Mouse (Mus musculus) midbrain, embryonic 15.5 days (tissue): ENCODE measurements around the gene Oxld1. TPM values are rescaled to one million over a fixed set of nuclear protein-coding genes. Genes with fewer than 3 reads are reported as not detected.

Experiments
- ATAC-seq: fragments of 200-750 bp; cut with Nextera tagmentation; replicated peaks from 2 replicates; pipeline ENCODE4 v1.8.0; 2017; ENCODE audit warnings: moderate TSS enrichment
- H3K27ac ChIP-seq: fragments of 300-500 bp; sonication (generic); 2 replicates; pipeline ENCODE4 v1.5.1; 2015; ENCODE audit warnings: mild to moderate bottlenecking, inconsistent platforms
- H3K27me3 ChIP-seq: fragments of 300-500 bp; sonication (generic); replicated peaks from 2 replicates; pipeline ENCODE4 v1.6.1; 2015; ENCODE audit warnings: inconsistent platforms
- H3K36me3 ChIP-seq: fragments of 300-500 bp; sonication (generic); replicated peaks from 2 replicates; pipeline ENCODE4 v1.6.1; 2015; ENCODE audit warnings: inconsistent platforms
- H3K4me1 ChIP-seq: fragments of 300-500 bp; sonication (generic); 2 replicates; pipeline ENCODE4 v1.6.1; 2015; ENCODE audit warnings: inconsistent platforms
- H3K4me2 ChIP-seq: fragments of 300-500 bp; sonication (generic); 2 replicates; pipeline ENCODE4 v1.6.1; 2015; ENCODE audit warnings: inconsistent platforms, mild to moderate bottlenecking, moderate library complexity
- H3K4me3 ChIP-seq: fragments of 300-500 bp; sonication (generic); 2 replicates; pipeline ENCODE4 v1.5.1; 2015; ENCODE audit warnings: mild to moderate bottlenecking, inconsistent platforms
- H3K9ac ChIP-seq: fragments of 300-500 bp; sonication (generic); 2 replicates; pipeline ENCODE4 v1.6.1; 2015; ENCODE audit warnings: mild to moderate bottlenecking, inconsistent platforms
- H3K9me3 ChIP-seq: fragments of 300-500 bp; sonication (generic); 2 replicates; pipeline ENCODE4 v1.6.1; 2016; ENCODE audit warnings: inconsistent platforms
- WGBS: fragments of 180-500 bp; shearing (Covaris S2); methylation state at CpG from one replicate; pipeline ENCODE4 v1.1.7; 2015; ENCODE audit warnings: mixed read lengths; 5-methylcytosine and 5-hydroxymethylcytosine counted together
- polyA plus RNA-seq: library from polyadenylated mRNA; unstranded; fragments of >200 nt; fragmentation: Nextera tagmentation; extraction: Ambion mirVana; gene quantifications from 2 replicates; pipeline ENCODE4 v1.2.1, GENCODE M21; 2015

Oxld1 gene
- polyA plus RNA-seq, 1 experiment from 2014 or later = 11.4 TPM

DNA sequence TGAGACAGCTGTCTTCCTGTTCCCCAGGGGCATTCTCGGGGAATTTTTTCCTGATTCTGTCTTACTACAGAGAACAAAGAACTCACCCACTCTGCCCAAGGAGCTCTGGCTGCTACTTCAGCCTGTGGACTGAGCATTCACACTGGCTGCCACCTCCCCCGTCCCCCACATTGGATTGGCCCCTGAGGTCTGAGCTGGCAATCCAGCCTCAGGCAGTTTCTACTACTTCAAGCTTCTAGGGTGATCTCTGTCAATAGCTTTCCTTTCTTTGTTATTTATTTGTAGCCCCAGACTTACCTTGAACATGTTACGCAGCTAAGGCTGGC lies 35.0 kb upstream of the Oxld1 start:
- Histone ChIP-seq H3K36me3 (peaks cover 20% of the 10 kb centered on the region), H3K27me3 (no peaks in the 10 kb centered on the region), H3K4me2 (peak overlapping the region; percentile 89), H3K27ac (peak overlapping the region; percentile 70), H3K4me3 (peak overlapping the region; percentile 79), H3K9me3 (no peaks in the 10 kb centered on the region), H3K9ac (peak overlapping the region; percentile 67; the same call in 1 of the 2 replicates), H3K4me1 (peaks cover 38% of the 10 kb centered on the region)
- no peak for ATAC-seq
- WGBS = 19% methylated on average over 3 of the region's 3 CpGs

GRCm38 (mm10) chr11:120492024-120492877 lies 34.4 kb upstream of the Oxld1 start:
- Histone ChIP-seq H3K9me3 (no peaks in the 10 kb centered on the region), H3K9ac (peak overlapping the region; percentile 67), H3K4me1 (peaks cover 38% of the 10 kb centered on the region), H3K4me2 (peak overlapping the region; percentile 89), H3K27me3 (no peaks in the 10 kb centered on the region), H3K36me3 (peaks cover 23% of the 10 kb centered on the region), H3K27ac (peak overlapping the region; percentile 70), H3K4me3 (peak overlapping the region; percentile 79)
- under 1% methylated on average over 48 of the region's 48 CpGs for WGBS
- ATAC-seq = peak; percentile 22

DNA sequence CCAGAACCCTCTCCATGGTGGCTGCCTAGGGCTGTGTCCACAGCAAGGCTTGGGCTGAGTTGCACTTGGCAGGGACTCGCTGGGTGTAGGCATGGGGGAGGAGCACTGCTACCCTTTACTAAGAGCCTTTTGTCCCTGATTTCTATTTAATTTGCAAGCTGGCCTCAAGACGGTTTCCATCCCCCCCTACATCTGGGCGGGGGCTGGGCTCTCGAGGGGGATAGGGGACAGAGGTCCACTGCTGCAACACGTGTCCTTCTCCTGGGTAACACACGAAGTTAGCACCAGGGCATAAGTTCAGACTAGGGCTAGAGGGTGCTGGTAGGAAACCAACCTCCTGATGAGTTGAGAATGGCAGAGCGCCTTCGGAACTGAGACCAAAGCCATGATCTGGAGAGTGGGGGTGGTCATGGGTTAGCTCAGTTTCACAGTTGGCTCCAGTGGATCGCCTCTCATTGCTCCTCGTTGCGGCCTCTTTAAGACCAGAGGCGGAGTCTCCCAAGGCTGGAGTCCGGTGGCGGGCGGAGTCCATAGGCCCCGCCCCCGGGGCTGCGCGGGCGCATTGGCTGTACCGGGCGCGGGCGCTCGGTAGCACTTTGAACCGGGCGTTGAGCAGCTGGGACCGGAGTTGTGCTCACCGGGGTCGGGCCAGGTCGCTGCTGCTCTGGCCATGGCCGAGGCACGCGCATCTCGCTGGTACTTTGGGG lies 33.6 kb upstream of the Oxld1 start, which contains the start of gene Slc25a10:
Gene Slc25a10, plus strand, starts transcription at position 524 of the 707 bp plus-strand sequence.
- peak; percentile 89 for ATAC-seq
- no peaks in the 10 kb centered on the region for H3K27me3 ChIP-seq
- peak within 1 kb of the TSS; percentile 67 for H3K9ac ChIP-seq
- peaks cover 16% of the 10 kb centered on the region for H3K36me3 ChIP-seq
- no peaks in the 10 kb centered on the region for H3K9me3 ChIP-seq
- peak within 1 kb of the TSS; percentile 89 for H3K4me2 ChIP-seq
- under 1% methylated on average over 35 of the region's 35 CpGs for WGBS
- peaks cover 41% of the 10 kb centered on the region for H3K4me1 ChIP-seq
- H3K4me3 ChIP-seq = peak within 1 kb of the TSS; percentile 79
- peak within 1 kb of the TSS; percentile 70 for H3K27ac ChIP-seq

GRCm38 (mm10) chr11:120490291-120491046 lies 32.6 kb upstream of the Oxld1 start:
- Histone ChIP-seq H3K27ac (peak overlapping the region; percentile 70; the same call in 1 of the 2 replicates), H3K27me3 (no peaks in the 10 kb centered on the region), H3K9ac (no peak overlapping the region), H3K36me3 (peaks cover 15% of the 10 kb centered on the region), H3K4me3 (no peak overlapping the region), H3K4me2 (no peak overlapping the region), H3K4me1 (peaks cover 47% of the 10 kb centered on the region), H3K9me3 (no peaks in the 10 kb centered on the region)
- 28% methylated on average over 4 of the region's 4 CpGs for WGBS
- no peak for ATAC-seq

- ATAC-seq = no peak
- H3K27ac ChIP-seq = no peak overlapping the region
- 62% methylated on average over 4 of the region's 4 CpGs for WGBS
Measured at GRCm38 (mm10) chr11:120489054-120489761, 31.3 kb upstream of the Oxld1 start.

DNA sequence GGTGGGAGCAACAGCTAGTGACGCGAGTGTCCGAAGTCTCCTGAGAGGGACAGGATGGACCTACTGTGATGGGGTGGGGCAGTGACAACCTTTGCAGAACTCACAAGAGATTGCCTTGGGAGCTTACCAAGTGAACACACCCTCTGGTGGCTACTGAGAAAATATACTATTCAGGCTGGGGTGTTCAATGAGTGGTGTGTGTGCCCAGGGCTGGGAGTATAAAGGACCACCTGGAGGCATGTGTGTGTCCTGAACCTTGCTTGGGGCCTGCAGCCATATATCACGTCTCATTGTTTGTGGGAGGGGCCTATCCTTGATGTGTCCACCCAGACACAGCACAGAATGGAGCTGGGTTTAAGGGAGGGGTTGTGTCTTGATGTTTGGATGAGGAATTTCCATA lies 30.6 kb upstream of the Oxld1 start:
- no peak overlapping the region for H3K27ac ChIP-seq
- no peak overlapping the region for H3K4me3 ChIP-seq
- H3K27me3 ChIP-seq = no peaks in the 10 kb centered on the region
- 78% methylated on average over 4 of the region's 4 CpGs for WGBS
- H3K4me1 ChIP-seq = peaks cover 51% of the 10 kb centered on the region
- no peak for ATAC-seq
- no peaks in the 10 kb centered on the region for H3K9me3 ChIP-seq
- no peak overlapping the region for H3K9ac ChIP-seq
- no peak overlapping the region for H3K4me2 ChIP-seq
- peaks cover 14% of the 10 kb centered on the region for H3K36me3 ChIP-seq

More at GRCm38 (mm10) chr11:120489054-120489761, 31.3 kb upstream of the Oxld1 start:
- no peaks in the 10 kb centered on the region for H3K9me3 ChIP-seq
- H3K27me3 ChIP-seq = no peaks in the 10 kb centered on the region
- no peak overlapping the region for H3K9ac ChIP-seq
- H3K4me2 ChIP-seq = no peak overlapping the region
- H3K4me3 ChIP-seq = no peak overlapping the region
- H3K36me3 ChIP-seq = peaks cover 14% of the 10 kb centered on the region
- H3K4me1 ChIP-seq = peaks cover 51% of the 10 kb centered on the region

- peak overlapping the region; percentile 81 for H3K4me3 ChIP-seq
- H3K27ac ChIP-seq = no peak overlapping the region
- H3K4me1 ChIP-seq = peaks cover 24% of the 10 kb centered on the region
- H3K27me3 ChIP-seq = no peaks in the 10 kb centered on the region
- peak overlapping the region; percentile 90 for H3K4me2 ChIP-seq
- H3K9ac ChIP-seq = peak overlapping the region; percentile 93
- 10% methylated on average over 10 of the region's 10 CpGs for WGBS
- no peak for ATAC-seq
- H3K9me3 ChIP-seq = no peaks in the 10 kb centered on the region
- H3K36me3 ChIP-seq = peaks cover 30% of the 10 kb centered on the region
Measured at GRCm38 (mm10) chr11:120485251-120485650, 27.4 kb upstream of the Oxld1 start.

DNA sequence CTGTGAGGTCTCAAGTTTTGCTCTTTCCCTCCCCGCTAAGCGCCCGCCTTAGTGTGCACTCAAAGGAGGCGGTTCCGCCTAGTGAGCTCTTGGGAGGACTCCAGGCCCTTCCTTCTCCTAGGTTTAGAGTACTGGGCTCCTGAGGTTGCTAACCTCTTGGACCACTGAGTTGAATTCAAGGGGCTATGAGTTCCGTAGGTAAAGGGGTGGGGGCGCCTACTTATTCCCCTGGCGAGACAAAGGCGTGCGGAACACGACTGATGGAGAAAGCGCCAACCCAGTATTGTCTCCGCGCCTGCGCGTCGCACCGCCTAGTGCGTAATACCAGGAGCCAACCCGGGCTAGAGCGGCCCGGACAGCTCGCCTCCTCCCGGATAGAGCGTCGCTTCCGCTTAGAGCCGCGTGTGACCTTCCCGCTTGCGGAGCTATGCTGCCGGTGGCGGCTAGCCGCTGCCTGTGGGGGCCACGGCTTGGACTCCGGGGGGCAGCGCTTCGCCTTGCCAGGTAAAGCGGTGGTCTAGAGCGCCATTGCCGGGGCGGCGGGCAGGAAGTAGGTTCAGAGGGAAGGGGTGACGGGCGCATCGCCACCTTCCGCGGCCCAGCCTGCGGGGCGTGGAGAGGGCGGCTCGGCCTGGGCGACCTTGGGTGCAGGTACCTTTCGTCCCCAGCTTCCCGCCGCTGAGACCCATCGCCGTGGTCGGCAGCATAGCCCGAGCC lies 26.6 kb upstream of the Oxld1 start, which contains the start of gene Mrpl12:
Gene Mrpl12, plus strand, starts transcription at position 349 of the 717 bp plus-strand sequence.
- no peaks in the 10 kb centered on the region for H3K9me3 ChIP-seq
- peaks cover 22% of the 10 kb centered on the region for H3K4me1 ChIP-seq
- WGBS = under 1% methylated on average over 60 of the region's 60 CpGs
- peak within 1 kb of the TSS; percentile 81 for H3K4me3 ChIP-seq
- H3K9ac ChIP-seq = peak within 1 kb of the TSS; percentile 93
- peak within 1 kb of the TSS; percentile 90 for H3K4me2 ChIP-seq
- H3K27me3 ChIP-seq = no peaks in the 10 kb centered on the region
- H3K36me3 ChIP-seq = peaks cover 36% of the 10 kb centered on the region
- H3K27ac ChIP-seq = peak within 1 kb of the TSS; percentile 87
- ATAC-seq = peak; percentile 95

DNA sequence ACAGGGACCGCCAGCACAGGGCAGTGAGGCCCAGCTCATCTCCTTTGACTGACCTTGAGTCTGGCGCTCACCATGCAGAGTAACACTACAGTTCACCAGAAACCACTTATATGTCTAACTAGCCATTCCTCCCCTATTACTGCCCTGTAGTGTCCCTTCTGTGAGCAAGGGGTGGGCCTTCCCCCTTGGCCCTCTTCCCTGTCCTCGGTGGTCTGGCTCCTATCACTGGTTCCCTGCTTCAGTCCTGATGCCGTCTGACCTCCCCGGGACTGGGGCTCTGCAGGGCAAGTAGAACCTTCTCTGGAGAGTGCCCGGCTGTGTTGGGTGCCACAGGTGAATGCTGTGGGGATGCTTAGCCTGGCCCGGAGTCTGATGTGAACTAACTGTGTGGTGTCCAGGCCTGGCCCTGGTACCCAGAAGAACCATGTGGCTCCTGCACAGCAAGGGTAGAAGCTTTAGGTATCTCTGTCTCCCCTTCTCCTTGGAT lies 25.6 kb upstream of the Oxld1 start:
- 92% methylated on average over 7 of the region's 7 CpGs for WGBS
- Histone ChIP-seq H3K36me3 (peaks cover 43% of the 10 kb centered on the region), H3K9ac (peak overlapping the region; percentile 75; the same call in 1 of the 2 replicates), H3K4me3 (peak overlapping the region; percentile 81), H3K27ac (peak overlapping the region; percentile 87), H3K9me3 (no peaks in the 10 kb centered on the region), H3K4me1 (peaks cover 21% of the 10 kb centered on the region), H3K4me2 (peak overlapping the region; percentile 90), H3K27me3 (no peaks in the 10 kb centered on the region)
- 0 out of 2 replicates have a peak, but pooled peaks have one; percentile 13 for ATAC-seq

GRCm38 (mm10) chr11:120472052-120472451 lies 14.2 kb upstream of the Oxld1 start:
- no peak overlapping the region for H3K9ac ChIP-seq
- H3K27me3 ChIP-seq = no peaks in the 10 kb centered on the region
- H3K4me1 ChIP-seq = peaks cover 19% of the 10 kb centered on the region
- no peaks in the 10 kb centered on the region for H3K9me3 ChIP-seq
- no peak for ATAC-seq
- 93% methylated on average over 6 of the region's 6 CpGs for WGBS
- peaks cover 70% of the 10 kb centered on the region for H3K36me3 ChIP-seq
- H3K27ac ChIP-seq = no peak overlapping the region
- no peak overlapping the region for H3K4me3 ChIP-seq
- no peak overlapping the region for H3K4me2 ChIP-seq

- peak overlapping the region; percentile 79 for H3K9ac ChIP-seq
- peak overlapping the region; percentile 85 for H3K4me2 ChIP-seq
- H3K4me1 ChIP-seq = peaks cover 35% of the 10 kb centered on the region
- H3K27ac ChIP-seq = peak overlapping the region; percentile 73
- ATAC-seq = no peak
- peak overlapping the region; percentile 78 for H3K4me3 ChIP-seq
- H3K36me3 ChIP-seq = peaks cover 33% of the 10 kb centered on the region
- H3K27me3 ChIP-seq = no peaks in the 10 kb centered on the region
- WGBS = under 1% methylated on average over 33 of the region's 33 CpGs
- no peaks in the 10 kb centered on the region for H3K9me3 ChIP-seq
Measured at GRCm38 (mm10) chr11:120467736-120468092, 9.8 kb upstream of the Oxld1 start.
